Mouse (Mus musculus): ENCODE measurements around the gene Nhp2.
"Not testable (repeated sequence)": the region's sequence is repeated elsewhere in the genome, so short reads cannot be mapped to it uniquely, and the experiment has no call there.

Gene Nhp2

GRCm38 (mm10) chr11:51606447-51607095, 13.0 kb upstream of the Nhp2 start, which contains the start of gene Hnrnpab:
Gene Hnrnpab (minus strand): TSS chr11:51606847.
- peak; percentile 92 for ATAC-seq (ENCODE audit: low TSS enrichment)

GRCm38 (mm10) chr11:51607096-51607738, 12.3 kb upstream of the Nhp2 start:
- ATAC-seq (ENCODE audit: low TSS enrichment), result peak; percentile 9; the same call in 1 of the 2 replicates

GRCm38 (mm10) chr11:51609266-51609909, 10.1 kb upstream of the Nhp2 start:
- no peak for ATAC-seq (ENCODE audit: low TSS enrichment)

GRCm38 (mm10) chr11:51609940-51610339, 9.6 kb upstream of the Nhp2 start:
- not testable (repeated sequence) for ATAC-seq (ENCODE audit: low TSS enrichment)

GRCm38 (mm10) chr11:51614256-51614655, 5.3 kb upstream of the Nhp2 start:
- no peak for ATAC-seq (ENCODE audit: low TSS enrichment)

- ATAC-seq (ENCODE audit: low TSS enrichment), result no peak
These were observed 4.4 kb upstream of the Nhp2 start for GRCm38 (mm10) chr11:51615129-51615528.

- peak; percentile 75 for ATAC-seq (ENCODE audit: low TSS enrichment)
These were observed 3.9 kb upstream of the Nhp2 start for GRCm38 (mm10) chr11:51615601-51616000.

GRCm38 (mm10) chr11:51616113-51616512, 3.4 kb upstream of the Nhp2 start:
- ATAC-seq (ENCODE audit: low TSS enrichment), result not testable (repeated sequence)

GRCm38 (mm10) chr11:51617693-51618092, 1.8 kb upstream of the Nhp2 start:
- peak; percentile 42 for ATAC-seq (ENCODE audit: low TSS enrichment)

GRCm38 (mm10) chr11:51618894-51619408, 584 bp upstream of the Nhp2 start:
- ATAC-seq (ENCODE audit: low TSS enrichment), result no peak

GRCm38 (mm10) chr11:51620084-51620483, 549 bp downstream of the Nhp2 start:
- ATAC-seq (ENCODE audit: low TSS enrichment), result no peak

- no peak for ATAC-seq (ENCODE audit: low TSS enrichment)
These were observed 2.2 kb downstream of the Nhp2 start for GRCm38 (mm10) chr11:51621776-51622175.

- ATAC-seq (ENCODE audit: low TSS enrichment), result peak; percentile 66
These were observed 3.5 kb downstream of the Nhp2 start for GRCm38 (mm10) chr11:51622971-51623491.

- no peak for ATAC-seq (ENCODE audit: low TSS enrichment)
These were observed 5.8 kb downstream of the Nhp2 start for GRCm38 (mm10) chr11:51625187-51625820.

- peak; percentile 7; the same call in 1 of the 2 replicates for ATAC-seq (ENCODE audit: low TSS enrichment)
These were observed 7.9 kb downstream of the Nhp2 start for GRCm38 (mm10) chr11:51627425-51627824.

GRCm38 (mm10) chr11:51627907-51628306, 8.4 kb downstream of the Nhp2 start:
- no peak for ATAC-seq (ENCODE audit: low TSS enrichment)

- peak; percentile 66 for ATAC-seq (ENCODE audit: low TSS enrichment)
These were observed 10.2 kb downstream of the Nhp2 start for GRCm38 (mm10) chr11:51629651-51630314.

GRCm38 (mm10) chr11:51632130-51632753, 12.7 kb downstream of the Nhp2 start:
- no peak for ATAC-seq (ENCODE audit: low TSS enrichment)

GRCm38 (mm10) chr11:51633200-51633599, 13.7 kb downstream of the Nhp2 start:
- not testable (repeated sequence) for ATAC-seq (ENCODE audit: low TSS enrichment)

- no peak for ATAC-seq (ENCODE audit: low TSS enrichment)
These were observed 14.2 kb downstream of the Nhp2 start for GRCm38 (mm10) chr11:51633721-51634120.

GRCm38 (mm10) chr11:51635127-51635524, 15.6 kb downstream of the Nhp2 start:
- no peak for ATAC-seq (ENCODE audit: low TSS enrichment)
